Mouse (Mus musculus): ENCODE measurements around the gene Tvp23b. TPM values are rescaled to one million over a fixed set of nuclear protein-coding genes. Genes with fewer than 3 reads are reported as not detected.
A peak's percentile ranks its signal among the peaks of the same experiment; 100 is the strongest.

Gene Tvp23b
- polyA plus RNA-seq, 1 experiment from 2014 or later: 36.1 TPM

DNA sequence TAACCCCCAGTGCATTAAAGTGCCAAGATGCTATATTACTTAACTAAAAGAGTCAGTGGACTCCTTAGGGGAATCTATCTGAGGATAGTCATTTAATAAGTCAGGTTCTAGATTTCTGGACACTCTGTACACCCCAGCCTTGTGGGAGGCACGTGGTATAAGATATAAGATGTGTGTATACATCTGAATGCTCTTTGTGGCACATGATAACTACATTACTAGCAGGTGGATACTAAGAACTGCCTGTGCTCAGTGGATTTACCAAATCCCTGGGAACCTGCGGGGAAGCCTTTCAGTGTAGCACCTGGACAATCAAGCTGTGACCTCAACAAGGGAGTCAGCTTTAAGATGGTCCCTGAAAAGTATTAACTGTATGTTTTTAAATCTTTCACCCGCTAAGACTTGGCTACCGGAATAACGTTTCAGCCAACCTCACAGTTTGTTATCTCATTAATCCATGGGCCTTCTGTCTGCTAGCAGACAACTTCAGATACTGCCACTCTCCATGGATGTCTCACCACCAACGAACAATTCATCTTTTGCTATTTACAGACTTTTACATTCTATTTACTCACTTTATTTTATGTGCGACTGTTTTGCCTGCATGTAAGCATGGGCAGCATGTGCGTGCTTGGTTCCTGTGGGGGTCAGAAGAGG, 9.4 kb upstream of the Tvp23b start:
- Histone ChIP-seq H3K27me3 (ENCODE audit: poor library complexity, severe bottlenecking) (no peaks in the 10 kb centered on the region), H3K27ac (no peak overlapping the region), H3K4me3 (no peak overlapping the region), H3K4me1 (no peaks in the 10 kb centered on the region), H3K36me3 (replicated peaks) (no peaks in the 10 kb centered on the region), H3K9me3 (no peaks in the 10 kb centered on the region)
- WGBS: 88% methylated on average over 8 of the region's 8 CpGs
- DNase-seq (ENCODE audit: extremely low spot score, low spot score): no peak

DNA sequence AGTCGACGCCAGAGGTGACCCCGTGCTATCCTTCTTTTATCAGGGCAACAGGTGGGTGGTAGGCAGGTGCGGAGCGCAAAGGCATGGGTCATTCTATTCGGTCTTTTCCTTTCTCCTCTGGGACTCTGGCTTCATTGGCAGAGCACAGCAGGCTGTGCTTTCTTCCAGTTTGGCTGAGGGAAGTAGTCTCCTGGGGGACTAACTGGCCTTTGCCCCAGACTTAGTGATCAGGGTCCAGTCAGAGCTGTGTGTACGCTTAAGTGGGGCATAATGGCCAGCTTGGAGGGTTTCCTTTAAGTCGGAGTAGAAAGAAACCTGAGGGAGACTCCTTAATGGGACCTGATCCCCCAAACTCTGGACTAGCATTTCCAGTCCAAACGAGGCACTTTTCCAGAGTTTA, 5.8 kb upstream of the Tvp23b start:
- Histone ChIP-seq H3K4me1 (0 out of 2 replicates have a peak, but pooled peaks cover 6% of the 10 kb centered on the region), H3K27me3 (ENCODE audit: poor library complexity, severe bottlenecking) (no peaks in the 10 kb centered on the region), H3K9me3 (no peaks in the 10 kb centered on the region), H3K4me3 (no peak overlapping the region), H3K36me3 (replicated peaks) (no peaks in the 10 kb centered on the region), H3K27ac (no peak overlapping the region)
- WGBS: 80% methylated on average over 9 of the region's 9 CpGs
- DNase-seq (ENCODE audit: extremely low spot score, low spot score): no peak

DNA sequence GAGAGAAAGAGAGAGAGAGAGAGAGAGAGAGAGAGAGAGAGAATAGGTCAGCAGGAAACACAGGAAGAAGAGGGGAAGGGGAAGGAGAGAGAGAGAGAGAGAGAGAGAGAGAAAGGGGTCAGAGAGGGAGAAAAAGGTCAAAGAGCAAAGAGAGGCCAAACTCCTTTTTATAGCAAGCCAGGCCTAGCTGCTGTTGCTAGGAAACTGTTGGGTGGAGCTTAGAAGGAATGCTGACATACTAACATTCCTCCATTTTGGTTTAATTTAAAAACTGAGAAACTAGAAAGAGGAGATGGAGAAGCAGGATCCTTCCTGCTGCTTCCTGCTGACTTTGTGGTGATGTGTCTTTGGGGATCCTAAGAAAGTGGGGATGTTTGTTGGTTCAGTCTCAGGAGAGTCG, 3.6 kb upstream of the Tvp23b start:
- Histone ChIP-seq H3K36me3 (replicated peaks) (no peaks in the 10 kb centered on the region), H3K27me3 (ENCODE audit: poor library complexity, severe bottlenecking) (no peaks in the 10 kb centered on the region), H3K4me3 (no peak overlapping the region), H3K4me1 (peaks cover 19% of the 10 kb centered on the region), H3K27ac (no peak overlapping the region), H3K9me3 (no peaks in the 10 kb centered on the region)
- DNase-seq (ENCODE audit: extremely low spot score, low spot score): no peak
- WGBS: 90% methylated on average over 1 of the region's 1 CpGs

DNA sequence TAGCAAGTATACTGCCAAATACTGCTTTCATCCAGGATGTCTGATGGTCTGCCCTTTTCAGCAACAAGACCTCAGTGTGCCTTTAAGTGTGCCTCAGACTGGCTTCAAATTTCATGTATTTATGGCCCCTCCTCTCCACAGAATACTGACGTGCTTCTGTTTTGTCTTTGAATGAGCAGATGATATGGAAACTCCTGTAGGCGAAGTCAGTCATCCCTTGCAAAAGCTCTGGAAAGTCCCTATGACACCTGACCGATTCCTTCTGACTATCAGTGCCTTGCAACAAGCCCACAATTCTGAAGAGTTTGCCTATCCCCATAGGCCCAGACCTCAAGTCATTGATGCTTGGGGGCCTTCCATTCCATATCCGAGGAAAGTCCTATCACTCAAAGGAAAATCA, 2.8 kb upstream of the Tvp23b start:
- Histone ChIP-seq H3K27ac (no peak overlapping the region), H3K36me3 (replicated peaks) (no peaks in the 10 kb centered on the region), H3K27me3 (ENCODE audit: poor library complexity, severe bottlenecking) (no peaks in the 10 kb centered on the region), H3K4me1 (peaks cover 20% of the 10 kb centered on the region), H3K9me3 (no peaks in the 10 kb centered on the region), H3K4me3 (no peak overlapping the region)
- no peak for DNase-seq (ENCODE audit: extremely low spot score, low spot score)
- 89% methylated on average over 4 of the region's 4 CpGs for WGBS

DNA sequence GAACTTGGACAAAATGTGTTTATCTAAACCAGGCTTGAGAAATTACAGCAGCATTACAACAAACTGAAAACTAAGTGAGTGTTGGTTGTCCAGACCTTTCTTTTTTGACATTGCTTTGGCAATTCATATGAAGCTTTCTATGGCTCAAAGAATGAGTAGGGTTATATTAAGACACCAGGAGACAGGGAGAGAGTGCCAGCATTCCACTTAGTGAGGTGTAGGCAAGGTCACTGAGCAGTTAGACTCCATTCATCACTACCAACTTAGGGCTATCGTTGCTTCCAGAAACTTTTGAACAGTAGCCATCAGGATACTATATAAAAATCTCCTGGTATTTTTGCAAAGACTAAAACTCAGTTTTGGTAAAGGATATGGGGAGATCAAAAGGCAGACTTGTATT, 1.9 kb upstream of the Tvp23b start:
- H3K4me1 ChIP-seq: peaks cover 20% of the 10 kb centered on the region
- H3K27ac ChIP-seq: no peak overlapping the region
- no peaks in the 10 kb centered on the region for H3K27me3 ChIP-seq (ENCODE audit: poor library complexity, severe bottlenecking)
- no peak for DNase-seq (ENCODE audit: extremely low spot score, low spot score)
- no peaks in the 10 kb centered on the region for H3K9me3 ChIP-seq
- H3K4me3 ChIP-seq: no peak overlapping the region
- H3K36me3 ChIP-seq (replicated peaks): peaks cover 4% of the 10 kb centered on the region; the same call in 1 of the 2 replicates
- WGBS: 83% methylated on average over 1 of the region's 1 CpGs

DNA sequence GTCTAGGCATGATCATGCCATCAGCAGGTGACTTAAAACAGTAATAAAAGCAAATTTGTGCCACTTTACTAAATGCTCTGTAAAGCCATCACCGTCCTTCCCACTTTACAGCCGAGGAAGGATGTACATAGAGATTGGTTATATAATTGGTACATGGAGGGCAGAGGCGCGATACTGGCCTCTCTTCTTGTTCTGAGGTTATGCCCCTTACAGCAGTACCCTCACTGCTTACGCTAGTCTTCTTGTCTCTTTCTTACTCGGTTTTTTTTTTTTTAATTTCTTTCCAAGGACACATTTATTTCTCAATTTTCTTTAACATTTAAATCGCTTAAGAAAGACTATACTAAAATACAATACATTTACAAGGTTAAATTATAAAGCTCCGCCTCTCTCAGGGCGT, 527 bp upstream of the Tvp23b start:
- H3K27me3 ChIP-seq (ENCODE audit: poor library complexity, severe bottlenecking): no peaks in the 10 kb centered on the region
- H3K4me1 ChIP-seq: peaks cover 20% of the 10 kb centered on the region
- peaks cover 8% of the 10 kb centered on the region for H3K36me3 ChIP-seq (replicated peaks)
- peak overlapping the region; percentile 71 for H3K4me3 ChIP-seq
- 37% methylated on average over 9 of the region's 9 CpGs for WGBS
- H3K27ac ChIP-seq: peak overlapping the region; percentile 90
- H3K9me3 ChIP-seq: no peaks in the 10 kb centered on the region
- no peak for DNase-seq (ENCODE audit: extremely low spot score, low spot score)

DNA sequence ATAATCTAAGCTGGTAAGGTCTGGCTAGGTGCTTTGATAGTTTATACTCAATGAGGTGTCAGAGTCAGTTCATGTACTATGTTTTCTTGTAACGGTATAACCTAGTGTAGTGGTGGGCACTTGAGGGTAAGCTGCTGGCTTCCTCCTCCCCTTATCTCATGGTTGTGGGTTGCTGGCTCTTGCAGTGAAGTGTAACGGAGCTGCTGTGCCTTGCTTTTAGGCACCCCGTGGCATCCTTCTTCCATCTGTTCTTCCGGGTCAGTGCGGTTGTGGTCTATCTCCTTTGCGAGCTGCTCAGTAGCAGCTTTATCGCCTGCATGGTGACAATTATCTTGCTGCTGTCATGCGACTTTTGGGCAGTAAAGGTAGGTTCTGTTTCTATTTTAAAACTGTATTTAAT, 4.2 kb downstream of the Tvp23b start:
- 93% methylated on average over 8 of the region's 8 CpGs for WGBS
- Histone ChIP-seq H3K27me3 (ENCODE audit: poor library complexity, severe bottlenecking) (no peaks in the 10 kb centered on the region), H3K4me3 (no peak overlapping the region), H3K27ac (no peak overlapping the region), H3K36me3 (replicated peaks) (peaks cover 42% of the 10 kb centered on the region), H3K9me3 (no peaks in the 10 kb centered on the region), H3K4me1 (peaks cover 14% of the 10 kb centered on the region)
- DNase-seq (ENCODE audit: extremely low spot score, low spot score): no peak

DNA sequence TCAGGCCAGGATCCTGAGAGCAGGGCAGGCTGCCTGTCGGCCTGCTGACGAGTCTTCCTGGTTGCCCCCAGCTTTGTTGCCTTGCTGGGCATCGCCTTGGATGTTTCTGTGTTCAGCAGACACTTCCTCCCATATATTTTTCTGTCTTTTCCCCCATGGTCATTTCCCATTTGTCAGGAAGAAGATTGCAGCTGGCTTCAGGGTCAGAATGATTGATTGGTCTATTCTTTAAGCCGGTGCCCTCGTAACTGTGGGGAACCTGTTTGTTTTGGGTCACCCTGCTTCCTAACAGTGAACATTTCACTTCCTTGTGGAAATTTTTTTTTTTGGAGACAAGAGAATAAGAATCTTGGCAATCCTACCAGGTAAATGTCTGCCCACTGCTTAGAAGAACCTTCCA, 6.1 kb downstream of the Tvp23b start:
- H3K4me3 ChIP-seq: no peak overlapping the region
- WGBS: 90% methylated on average over 5 of the region's 5 CpGs
- no peaks in the 10 kb centered on the region for H3K9me3 ChIP-seq
- H3K36me3 ChIP-seq (replicated peaks): peaks cover 54% of the 10 kb centered on the region
- no peak overlapping the region for H3K27ac ChIP-seq
- DNase-seq (ENCODE audit: extremely low spot score, low spot score): no peak
- H3K27me3 ChIP-seq (ENCODE audit: poor library complexity, severe bottlenecking): no peaks in the 10 kb centered on the region
- peaks cover 5% of the 10 kb centered on the region for H3K4me1 ChIP-seq

DNA sequence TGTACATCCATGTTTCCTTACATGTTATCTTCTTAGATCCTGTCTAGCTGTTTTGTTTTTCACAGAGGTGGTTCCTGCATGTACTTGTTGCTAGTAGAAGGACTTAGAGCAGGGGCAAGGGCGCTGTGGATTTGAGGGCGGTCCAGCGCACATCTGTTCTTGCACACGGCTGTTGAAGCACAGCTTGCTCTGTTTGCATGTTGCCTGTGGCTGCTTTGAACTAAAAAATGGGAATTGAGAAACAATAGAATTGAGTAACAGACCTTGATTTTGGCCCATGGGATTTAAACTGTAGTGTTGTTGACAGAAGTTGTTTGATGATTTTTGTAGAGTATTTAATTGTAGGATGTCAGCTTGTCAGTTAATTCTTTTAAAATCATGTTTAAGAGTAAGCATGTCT, 11.5 kb downstream of the Tvp23b start:
- Histone ChIP-seq H3K9me3 (no peaks in the 10 kb centered on the region), H3K36me3 (replicated peaks) (peaks cover 49% of the 10 kb centered on the region), H3K4me3 (no peak overlapping the region), H3K4me1 (no peaks in the 10 kb centered on the region), H3K27me3 (ENCODE audit: poor library complexity, severe bottlenecking) (no peaks in the 10 kb centered on the region), H3K27ac (no peak overlapping the region)
- WGBS: 91% methylated on average over 4 of the region's 4 CpGs
- DNase-seq (ENCODE audit: extremely low spot score, low spot score): no peak

DNA sequence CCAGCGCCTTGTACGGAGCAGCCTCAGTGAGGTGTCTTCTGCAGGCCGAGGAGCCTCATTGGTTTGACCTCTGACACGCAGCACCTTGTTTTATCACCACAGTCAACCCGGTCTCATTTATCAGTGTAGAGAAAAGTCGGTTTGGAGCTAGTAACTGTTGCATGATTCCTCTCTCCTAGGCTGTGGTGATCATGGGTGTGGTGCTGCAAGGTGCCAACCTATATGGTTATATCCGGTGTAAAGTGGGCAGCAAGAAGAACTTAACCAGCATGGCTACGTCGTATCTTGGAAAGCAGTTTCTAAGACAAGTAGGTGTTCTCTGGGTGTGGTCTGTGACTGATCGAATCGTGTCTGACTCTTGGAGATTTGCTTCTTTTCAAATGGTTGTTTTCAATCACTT, 12.5 kb downstream of the Tvp23b start:
- 94% methylated on average over 11 of the region's 11 CpGs for WGBS

DNA sequence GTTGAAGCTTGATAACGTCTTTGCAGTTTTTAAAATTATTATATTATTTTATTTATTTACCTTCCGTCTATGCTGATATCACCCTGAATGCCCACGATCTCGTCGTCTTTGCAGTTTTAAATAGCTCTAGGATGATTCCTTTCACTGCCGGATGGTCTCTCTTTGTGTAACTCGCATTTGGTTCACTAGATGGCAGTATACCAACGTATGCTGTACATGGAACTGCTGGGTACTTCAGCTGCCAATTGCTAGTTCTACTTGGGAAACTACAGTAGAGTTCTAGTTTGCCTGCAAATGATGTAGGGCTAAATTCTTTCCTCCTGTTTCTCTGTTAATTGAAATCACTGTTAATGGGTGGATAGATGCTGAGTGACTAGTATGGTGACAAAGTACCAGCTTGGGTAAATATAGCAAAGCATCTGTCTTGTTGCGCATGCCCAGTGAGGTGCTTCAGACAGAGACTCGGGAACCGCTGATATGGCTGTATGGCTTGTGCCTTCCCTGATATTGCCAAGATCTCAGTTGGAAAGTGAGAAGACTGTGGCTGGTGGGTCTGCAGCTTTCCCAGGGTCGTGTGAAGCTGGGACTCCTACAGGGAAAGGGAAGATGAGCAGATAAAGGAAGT, 22.6 kb downstream of the Tvp23b start:
- 44% methylated on average over 12 of the region's 12 CpGs for WGBS
- Histone ChIP-seq H3K4me3 (no peak overlapping the region), H3K27me3 (ENCODE audit: poor library complexity, severe bottlenecking) (no peaks in the 10 kb centered on the region), H3K27ac (no peak overlapping the region), H3K9me3 (no peaks in the 10 kb centered on the region), H3K4me1 (no peaks in the 10 kb centered on the region), H3K36me3 (replicated peaks) (no peaks in the 10 kb centered on the region)
- DNase-seq (ENCODE audit: extremely low spot score, low spot score): peak; percentile 31

More for the DNA sequence above, 12.5 kb downstream of the Tvp23b start:
- no peak overlapping the region for H3K4me3 ChIP-seq
- H3K36me3 ChIP-seq (replicated peaks): peaks cover 50% of the 10 kb centered on the region
- no peaks in the 10 kb centered on the region for H3K4me1 ChIP-seq
- no peak for DNase-seq (ENCODE audit: extremely low spot score, low spot score)
- H3K27ac ChIP-seq: no peak overlapping the region
- no peaks in the 10 kb centered on the region for H3K27me3 ChIP-seq (ENCODE audit: poor library complexity, severe bottlenecking)
- H3K9me3 ChIP-seq: no peaks in the 10 kb centered on the region

DNA sequence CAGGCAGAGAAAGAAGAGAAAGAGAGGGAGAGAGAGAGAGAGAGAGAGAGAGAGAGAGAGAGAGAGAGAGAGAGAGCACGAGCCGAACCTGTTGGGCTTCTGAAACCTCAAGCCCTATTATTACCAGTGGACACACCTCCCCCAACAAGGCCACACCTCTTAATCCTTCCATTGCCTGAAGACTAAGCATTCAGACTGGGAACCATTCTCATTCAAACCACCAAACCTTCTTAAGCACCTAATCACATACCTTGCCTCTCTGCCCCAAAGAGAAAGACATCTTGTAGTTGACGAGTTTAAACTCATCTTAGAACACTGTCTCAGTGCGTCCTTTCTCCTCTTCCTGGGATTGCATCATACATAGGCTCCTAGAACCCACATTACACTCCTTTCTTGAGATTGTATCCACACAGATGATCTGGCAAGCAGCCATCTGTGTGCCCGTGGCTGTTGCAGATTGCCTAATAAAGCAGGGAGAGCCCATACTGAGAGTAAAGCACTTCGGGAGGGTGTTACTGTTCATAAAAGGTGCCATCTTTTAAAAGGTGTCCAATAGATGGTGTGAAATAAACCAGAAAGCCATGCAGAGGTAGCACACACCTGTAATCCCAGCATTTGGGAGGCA, 24.7 kb downstream of the Tvp23b start:
- no peak for DNase-seq (ENCODE audit: extremely low spot score, low spot score)
- H3K9me3 ChIP-seq: no peaks in the 10 kb centered on the region
- H3K27me3 ChIP-seq (ENCODE audit: poor library complexity, severe bottlenecking): no peaks in the 10 kb centered on the region
- H3K4me1 ChIP-seq: no peaks in the 10 kb centered on the region
- no peaks in the 10 kb centered on the region for H3K36me3 ChIP-seq (replicated peaks)
- no peak overlapping the region for H3K27ac ChIP-seq
- no peak overlapping the region for H3K4me3 ChIP-seq
- WGBS: 63% methylated on average over 6 of the region's 6 CpGs

DNA sequence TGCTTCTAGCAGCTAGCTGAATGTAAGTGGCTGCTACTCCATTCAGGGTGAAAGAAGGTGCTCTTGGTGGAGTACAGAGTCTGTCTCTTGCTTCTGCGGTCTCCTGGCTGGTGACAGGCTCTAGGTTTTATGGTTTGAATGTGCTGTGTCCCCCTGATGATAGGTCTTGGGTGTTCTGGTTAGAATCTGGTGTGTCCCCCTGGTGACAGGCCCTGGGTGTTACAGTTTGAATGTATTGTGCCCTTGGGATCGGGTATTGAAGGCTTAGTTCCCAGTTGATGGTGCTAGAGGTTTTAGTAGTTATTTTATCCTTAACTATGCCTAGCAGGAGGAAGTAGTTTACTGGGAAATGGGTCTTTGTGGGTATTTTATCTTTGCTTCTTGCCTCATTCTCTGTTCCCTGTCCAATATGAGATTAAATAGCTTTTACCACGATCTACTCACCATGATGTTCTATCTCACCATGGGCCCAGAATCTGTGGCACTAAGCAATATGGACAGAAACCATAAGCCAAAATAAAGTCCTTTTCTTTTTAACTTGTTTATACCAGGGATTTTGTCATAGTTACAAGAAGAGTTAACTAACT, 30.6 kb downstream of the Tvp23b start:
- Histone ChIP-seq H3K9me3 (no peaks in the 10 kb centered on the region), H3K4me3 (no peak overlapping the region), H3K27ac (no peak overlapping the region), H3K4me1 (peaks cover 7% of the 10 kb centered on the region), H3K27me3 (ENCODE audit: poor library complexity, severe bottlenecking) (no peaks in the 10 kb centered on the region), H3K36me3 (replicated peaks) (no peaks in the 10 kb centered on the region)
- WGBS: 82% methylated on average over 3 of the region's 3 CpGs
- no peak for DNase-seq (ENCODE audit: extremely low spot score, low spot score)
